Mouse (Mus musculus) retina, adult 2 months (tissue): ENCODE results near the gene Dysf.

ENCODE experiments used
- DNase-seq: peaks from one replicate; pipeline ENCODE4 v3.0.0-alpha.2; 2012; ENCODE audit warnings: low read depth, low spot score

The Dysf gene

DNA sequence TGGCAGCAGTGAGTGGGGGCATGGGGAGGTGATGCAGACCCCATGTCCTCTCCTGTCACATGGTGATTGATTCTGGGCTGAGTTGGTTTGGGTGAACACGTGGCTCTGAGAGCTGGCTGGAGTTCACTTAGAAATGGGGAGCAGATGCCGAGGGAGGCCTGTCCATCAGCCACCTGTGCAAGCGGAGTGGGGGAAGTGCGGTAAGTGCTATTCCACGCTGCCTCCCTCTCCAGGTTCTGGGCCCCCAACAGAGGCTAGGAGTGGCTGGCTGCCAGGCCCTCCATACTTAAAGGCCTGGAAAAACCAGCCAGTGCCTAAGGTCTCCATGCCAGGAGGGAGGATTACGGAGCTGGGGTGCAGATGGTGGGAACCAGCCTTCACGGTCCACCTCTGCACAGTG is 222.7 kb downstream of the Dysf start:
- DNase-seq, result no peak

DNA sequence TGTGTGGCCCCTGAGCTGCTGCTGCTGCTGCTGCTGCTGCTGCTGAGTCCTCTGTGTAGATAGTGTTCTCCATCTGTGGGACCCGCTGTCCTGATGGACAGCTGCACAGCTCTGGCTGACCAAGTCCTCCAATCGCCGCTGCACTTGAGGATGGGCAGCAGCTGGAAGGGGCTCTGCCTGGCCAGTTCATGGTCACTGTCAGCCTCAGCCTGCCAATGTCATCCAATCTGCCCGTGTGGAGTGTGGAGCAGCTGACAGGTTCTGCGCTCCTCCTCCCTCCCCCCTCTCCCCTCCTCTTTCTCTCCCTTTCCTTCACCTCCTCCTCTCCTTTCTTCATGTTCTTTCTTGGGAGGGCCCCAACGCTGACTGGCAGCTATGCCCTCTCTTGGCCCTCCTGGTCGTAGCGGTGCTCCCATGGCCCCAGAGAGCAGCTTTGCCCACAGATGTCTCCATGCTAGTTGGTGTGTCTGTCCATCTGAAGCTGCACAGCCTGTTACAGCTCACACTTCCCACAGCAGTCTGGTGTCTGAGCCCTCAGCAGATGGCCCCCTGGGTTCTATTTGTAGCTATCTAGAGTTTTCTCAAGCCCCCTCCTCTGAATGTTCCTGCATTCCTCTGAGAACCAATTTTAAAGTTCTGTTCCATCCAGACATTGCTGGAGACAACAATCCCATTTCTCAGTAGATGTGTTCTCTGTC is 223.8 kb downstream of the Dysf start:
- DNase-seq, result no peak

DNA sequence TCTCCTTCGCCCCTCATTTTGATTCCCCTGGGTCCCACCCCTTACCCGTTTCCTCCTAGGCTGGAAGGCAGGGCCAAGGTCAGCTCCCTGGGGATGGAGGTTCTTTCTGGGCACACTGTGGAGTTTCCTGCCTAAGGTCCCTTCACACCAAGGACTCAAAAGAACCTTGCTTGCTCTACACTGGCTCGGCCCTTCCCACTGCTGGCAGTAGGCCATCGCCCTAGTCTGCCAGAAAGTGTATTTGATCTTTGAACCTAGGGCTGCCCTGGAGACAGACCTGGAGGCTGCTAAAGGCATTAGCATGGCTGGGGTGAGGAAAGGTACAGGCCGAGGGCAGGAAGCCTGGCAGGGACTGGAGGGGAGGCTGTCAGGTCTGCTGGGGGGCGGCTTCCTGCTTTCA is 225.4 kb downstream of the Dysf start:
- no peak for DNase-seq

DNA sequence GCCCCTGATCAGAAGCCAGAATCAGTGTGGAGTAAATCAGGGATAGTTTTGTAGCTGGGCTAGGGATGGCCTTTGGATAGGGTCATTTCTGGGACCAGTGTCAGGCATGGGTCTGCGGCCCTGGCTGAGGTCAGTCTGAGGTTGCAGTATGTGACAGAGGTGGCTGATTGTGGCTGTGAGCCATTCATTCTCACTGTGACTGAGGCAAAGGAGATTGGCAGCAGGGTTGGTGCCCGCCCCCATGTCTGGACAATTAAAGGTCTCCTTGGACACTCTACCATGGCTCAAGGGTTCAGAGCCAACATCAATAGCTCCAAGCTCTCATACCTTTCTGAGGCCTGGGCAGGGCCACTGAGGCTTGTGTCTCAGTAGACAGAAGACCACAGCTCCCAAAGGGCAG is 227.0 kb downstream of the Dysf start:
- no peak for DNase-seq

DNA sequence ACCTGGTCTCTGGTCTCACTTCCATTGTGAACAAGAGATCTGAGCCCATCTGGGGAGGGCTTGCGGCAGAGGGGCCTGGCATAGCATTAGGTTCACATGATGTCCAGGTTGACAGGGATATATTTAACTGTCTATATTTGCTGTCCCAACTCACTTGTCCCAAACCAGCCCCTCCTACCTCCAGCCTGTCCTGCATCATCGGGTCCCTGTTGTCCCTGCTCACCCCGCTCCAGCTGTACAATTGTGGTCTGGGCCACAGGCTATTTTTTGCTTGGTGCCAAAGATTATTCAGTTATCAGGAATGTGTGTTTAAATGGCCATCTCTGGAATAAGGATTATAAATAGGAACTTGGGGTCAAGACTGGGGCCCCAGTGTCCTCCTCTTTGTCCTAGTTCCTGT is 235.0 kb downstream of the Dysf start:
- DNase-seq, result no peak

DNA sequence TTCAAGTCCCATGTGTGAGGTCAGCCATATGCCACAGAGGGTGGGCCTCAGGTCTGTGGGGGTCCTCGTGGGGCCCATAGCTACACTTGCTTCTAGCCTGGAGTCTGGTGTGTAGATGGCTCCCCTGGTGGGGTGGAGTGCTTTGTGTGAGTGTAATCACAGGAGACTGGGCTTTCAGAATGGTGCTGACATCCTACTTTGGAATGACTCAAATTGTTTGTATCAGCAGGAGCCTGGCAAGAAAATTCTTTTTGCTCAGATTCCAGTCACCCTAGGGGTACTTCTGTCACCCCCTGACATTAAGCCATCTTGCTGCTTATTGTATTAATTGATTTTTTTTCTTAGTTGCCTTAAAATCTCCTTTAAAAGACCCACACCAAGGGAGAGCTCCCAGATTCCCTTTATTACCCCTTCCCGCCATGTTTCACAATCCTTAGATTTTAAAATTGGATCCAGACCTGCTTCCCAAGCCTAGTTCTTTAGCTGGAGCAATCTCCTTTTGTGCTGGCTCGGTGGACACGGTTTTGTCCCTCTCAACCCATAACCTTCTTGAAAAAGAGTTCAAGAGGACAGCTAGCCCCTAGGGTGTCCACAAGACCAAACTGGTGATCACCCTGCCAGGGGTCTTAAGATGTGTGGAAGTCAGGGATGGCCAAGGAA is 237.8 kb downstream of the Dysf start:
- DNase-seq, result no peak

DNA sequence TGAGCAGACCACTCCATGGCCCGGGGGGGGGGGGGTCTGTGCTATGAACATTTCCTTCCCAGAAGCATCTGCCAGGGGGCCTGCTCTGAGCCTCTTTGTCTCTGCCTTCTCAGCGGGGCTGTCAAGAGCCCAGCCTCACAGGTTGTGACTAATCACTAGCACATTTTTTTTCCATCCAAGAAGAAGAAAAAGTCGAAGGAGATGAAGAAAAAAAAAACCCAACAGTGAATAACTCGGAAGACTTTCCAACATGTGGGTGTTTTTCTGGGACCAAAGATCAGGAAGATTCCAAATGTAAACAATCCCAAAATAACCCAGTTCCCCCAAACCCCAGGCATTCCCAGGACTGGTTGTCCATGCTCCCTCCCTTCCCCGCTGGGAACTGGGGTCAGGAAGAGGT is 238.6 kb downstream of the Dysf start:
- DNase-seq, result no peak
